Mouse (Mus musculus) lung, embryonic 15.5 days (tissue): ENCODE data around the gene Sectm1a. TPM values are rescaled to one million over a fixed set of nuclear protein-coding genes. Genes with fewer than 3 reads are reported as not detected.
A peak's percentile ranks its signal among the peaks of the same experiment; 100 is the strongest.
"Not testable (repeated sequence)": the region's sequence is repeated elsewhere in the genome, so short reads cannot be mapped to it uniquely, and the experiment has no call there.

ENCODE experiments used
- ATAC-seq: fragments of 200-750 bp; cut with Nextera tagmentation; 2 replicates; pipeline ENCODE4 v1.8.0; 2017; ENCODE audit warnings: moderate number of reproducible peaks, borderline replicate concordance; ENCODE audit not compliant: low FRiP score, low TSS enrichment; ENCODE audit errors: extremely low read depth
- H3K27ac ChIP-seq: fragments of 300-500 bp; sonication (generic); 2 replicates; pipeline ENCODE4 v1.5.1; 2015; ENCODE audit warnings: moderate library complexity, mild to moderate bottlenecking, inconsistent platforms
- H3K27me3 ChIP-seq: fragments of 300-500 bp; sonication (generic); 2 replicates; pipeline ENCODE4 v1.6.1; 2015; ENCODE audit warnings: inconsistent platforms
- H3K36me3 ChIP-seq: fragments of 300-500 bp; sonication (generic); 2 replicates; pipeline ENCODE4 v1.6.1; 2015; ENCODE audit warnings: inconsistent platforms
- H3K4me1 ChIP-seq: fragments of 300-500 bp; sonication (generic); 2 replicates; pipeline ENCODE4 v1.6.1; 2015; ENCODE audit warnings: inconsistent platforms
- H3K4me2 ChIP-seq: fragments of 300-500 bp; sonication (generic); 2 replicates; pipeline ENCODE4 v1.6.1; 2015; ENCODE audit warnings: inconsistent platforms, mild to moderate bottlenecking, moderate library complexity
- H3K4me3 ChIP-seq: fragments of 300-500 bp; sonication (generic); 2 replicates; pipeline ENCODE4 v1.5.1; 2015; ENCODE audit warnings: mild to moderate bottlenecking, inconsistent platforms
- H3K9ac ChIP-seq: fragments of 300-500 bp; sonication (generic); 2 replicates; pipeline ENCODE4 v1.6.1; 2015; ENCODE audit warnings: inconsistent platforms
- H3K9me3 ChIP-seq: fragments of 300-500 bp; sonication (generic); 2 replicates; pipeline ENCODE4 v1.6.1; 2016; ENCODE audit warnings: inconsistent platforms
- WGBS: fragments of 180-500 bp; shearing (Covaris S2); methylation state at CpG from one replicate; pipeline ENCODE4 v1.1.7; 2015; 5-methylcytosine and 5-hydroxymethylcytosine counted together
- polyA plus RNA-seq: library from polyadenylated mRNA; unstranded; fragments of >200 nt; fragmentation: Nextera tagmentation; extraction: Ambion mirVana; gene quantifications from 2 replicates; pipeline ENCODE4 v1.2.1, GENCODE M21; 2015

The Sectm1a gene
- polyA plus RNA-seq, 1 experiment from 2014 or later: 0.26 TPM

DNA sequence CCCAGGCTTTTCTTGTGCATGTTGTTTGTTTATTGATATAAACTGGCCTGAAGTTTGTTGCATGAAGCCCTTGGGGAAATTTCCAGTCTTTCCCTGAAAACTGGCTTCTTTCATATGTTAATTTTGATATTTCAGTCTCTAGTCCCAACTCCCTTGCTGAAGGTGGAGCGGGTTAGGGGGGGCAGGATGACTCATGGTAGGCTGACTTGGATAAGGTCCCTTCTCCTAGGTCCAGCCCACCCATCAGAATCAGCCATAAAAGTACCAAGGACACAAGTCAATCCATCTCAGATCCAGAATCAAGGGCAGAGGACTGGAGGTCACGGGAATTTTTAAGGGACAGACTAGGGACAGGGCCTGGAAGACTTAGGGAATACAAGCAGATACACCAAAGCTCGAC, 30.0 kb upstream of the Sectm1a start:
- Histone ChIP-seq H3K36me3 (no peaks in the 10 kb centered on the region), H3K9ac (no peak overlapping the region), H3K4me1 (peaks cover 39% of the 10 kb centered on the region), H3K27me3 (no peaks in the 10 kb centered on the region), H3K4me3 (no peak overlapping the region), H3K27ac (no peak overlapping the region), H3K9me3 (no peaks in the 10 kb centered on the region), H3K4me2 (no peak overlapping the region)
- ATAC-seq: no peak
- WGBS: 83% methylated on average over 3 of the region's 3 CpGs

DNA sequence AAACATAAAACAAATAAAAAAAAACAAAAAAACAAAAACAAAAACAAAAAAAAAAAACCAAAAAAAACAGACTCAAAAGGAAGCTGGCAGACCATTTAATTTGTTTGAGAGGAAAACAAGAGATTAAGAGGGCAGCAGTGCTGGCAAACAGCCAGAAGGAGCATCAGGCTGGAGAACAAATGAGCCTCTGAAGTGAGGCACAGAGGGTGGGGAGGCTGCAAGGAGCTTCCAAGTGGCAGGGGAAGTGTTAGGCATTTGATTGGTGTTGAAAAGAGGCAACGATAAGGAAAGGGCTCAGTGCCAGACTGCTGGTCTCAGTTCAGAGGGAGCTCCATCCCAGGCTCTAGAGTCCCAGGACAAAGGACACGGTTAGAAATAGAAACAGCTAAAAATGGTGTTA, 29.0 kb upstream of the Sectm1a start:
- H3K27ac ChIP-seq: no peak overlapping the region
- H3K4me1 ChIP-seq: peaks cover 39% of the 10 kb centered on the region
- peak; percentile 63; the same call in 1 of the 2 replicates for ATAC-seq
- no peaks in the 10 kb centered on the region for H3K36me3 ChIP-seq
- no peaks in the 10 kb centered on the region for H3K27me3 ChIP-seq
- no peak overlapping the region for H3K4me3 ChIP-seq
- H3K9me3 ChIP-seq: no peaks in the 10 kb centered on the region
- H3K4me2 ChIP-seq: no peak overlapping the region
- no peak overlapping the region for H3K9ac ChIP-seq
- WGBS: 2% methylated on average over 2 of the region's 2 CpGs

DNA sequence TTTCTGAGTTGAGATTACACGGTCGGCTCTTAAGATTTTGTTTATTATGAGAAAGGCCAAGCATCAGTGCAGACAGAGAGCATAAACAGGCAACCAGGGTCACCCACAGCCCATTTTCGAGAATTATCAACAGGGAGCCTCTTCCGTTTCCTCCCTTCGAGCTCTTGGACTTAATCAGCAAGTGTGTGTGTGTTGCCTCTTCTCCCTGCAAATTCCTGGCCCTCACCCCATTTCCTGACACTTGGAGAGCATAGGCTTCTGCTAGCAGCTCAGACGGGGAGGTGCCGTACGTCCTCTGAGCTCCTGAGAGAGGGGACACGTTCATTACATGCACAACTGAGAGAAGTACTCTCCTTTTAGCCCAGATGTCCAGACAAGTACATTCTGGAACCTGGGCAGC, 27.0 kb upstream of the Sectm1a start:
- H3K36me3 ChIP-seq: no peaks in the 10 kb centered on the region
- peak overlapping the region; percentile 36 for H3K27ac ChIP-seq
- ATAC-seq: peak; percentile 47; the same call in 1 of the 2 replicates
- H3K4me2 ChIP-seq: no peak overlapping the region
- H3K4me1 ChIP-seq: peaks cover 39% of the 10 kb centered on the region
- no peak overlapping the region for H3K9ac ChIP-seq
- 18% methylated on average over 9 of the region's 9 CpGs for WGBS
- H3K9me3 ChIP-seq: no peaks in the 10 kb centered on the region
- no peak overlapping the region for H3K4me3 ChIP-seq
- H3K27me3 ChIP-seq: no peaks in the 10 kb centered on the region

DNA sequence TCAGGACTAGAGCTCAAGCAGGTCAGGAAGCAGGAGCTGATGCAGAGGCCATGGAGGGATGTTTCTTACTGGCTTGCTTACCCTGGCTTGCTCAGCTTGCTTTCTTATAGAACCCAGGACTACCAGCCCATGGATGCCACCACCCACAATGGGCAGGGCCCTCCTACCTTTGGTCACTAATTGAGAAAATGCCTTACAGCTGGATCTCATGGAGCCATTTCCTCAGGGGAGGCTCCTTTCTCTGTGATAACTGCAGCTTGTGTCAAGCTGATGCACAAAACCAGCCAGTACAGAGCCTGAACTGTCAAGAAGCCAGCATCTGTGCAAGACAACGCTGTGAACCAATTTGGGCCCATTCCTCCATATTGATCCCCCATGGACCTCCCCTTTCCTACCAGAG, 26.2 kb upstream of the Sectm1a start:
- H3K27me3 ChIP-seq, H3K9me3 ChIP-seq, ATAC-seq, H3K4me3 ChIP-seq, H3K27ac ChIP-seq, H3K4me2 ChIP-seq, H3K9ac ChIP-seq, H3K36me3 ChIP-seq: not testable (repeated sequence)
- WGBS: 79% methylated on average over 1 of the region's 1 CpGs
- H3K4me1 ChIP-seq: peaks cover 38% of the 10 kb centered on the region

DNA sequence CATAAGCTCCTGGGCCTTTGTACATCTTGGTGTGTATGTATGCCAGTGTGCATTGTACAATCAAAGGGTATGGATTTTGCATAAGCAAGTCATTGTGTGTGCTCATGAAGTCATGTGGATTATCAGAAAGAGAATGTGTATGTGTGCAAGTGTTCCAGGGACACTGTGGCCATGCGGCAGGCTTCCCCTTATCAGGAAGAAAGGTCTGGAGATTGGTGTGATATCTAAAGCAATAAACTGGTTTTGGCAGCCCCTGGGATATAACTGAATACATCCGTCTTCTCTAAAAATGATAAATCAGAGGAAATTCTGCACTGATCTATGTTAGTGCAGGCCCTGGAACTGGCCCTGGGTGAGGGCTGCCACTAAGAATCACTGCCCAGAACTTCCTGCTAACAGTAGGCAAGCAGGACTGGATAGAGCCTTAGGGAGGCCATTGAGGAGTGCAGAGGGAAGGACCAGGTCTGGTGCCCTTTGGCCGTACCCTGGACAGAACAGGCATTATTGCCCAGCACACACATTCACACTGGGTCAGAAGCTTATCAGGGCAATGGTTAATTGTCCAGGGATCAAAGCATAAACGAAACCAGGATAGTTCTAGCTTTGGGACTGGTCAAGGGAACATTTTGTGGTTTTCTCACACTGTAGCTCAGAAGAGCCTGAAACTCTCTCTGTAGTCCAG, 20.2 kb upstream of the Sectm1a start:
- Histone ChIP-seq H3K27ac (no peak overlapping the region), H3K9me3 (no peaks in the 10 kb centered on the region), H3K4me2 (no peak overlapping the region), H3K4me3 (no peak overlapping the region), H3K36me3 (no peaks in the 10 kb centered on the region), H3K27me3 (no peaks in the 10 kb centered on the region), H3K4me1 (0 out of 2 replicates have a peak, but pooled peaks cover 4% of the 10 kb centered on the region), H3K9ac (no peak overlapping the region)
- ATAC-seq: no peak
- 71% methylated on average over 4 of the region's 4 CpGs for WGBS

DNA sequence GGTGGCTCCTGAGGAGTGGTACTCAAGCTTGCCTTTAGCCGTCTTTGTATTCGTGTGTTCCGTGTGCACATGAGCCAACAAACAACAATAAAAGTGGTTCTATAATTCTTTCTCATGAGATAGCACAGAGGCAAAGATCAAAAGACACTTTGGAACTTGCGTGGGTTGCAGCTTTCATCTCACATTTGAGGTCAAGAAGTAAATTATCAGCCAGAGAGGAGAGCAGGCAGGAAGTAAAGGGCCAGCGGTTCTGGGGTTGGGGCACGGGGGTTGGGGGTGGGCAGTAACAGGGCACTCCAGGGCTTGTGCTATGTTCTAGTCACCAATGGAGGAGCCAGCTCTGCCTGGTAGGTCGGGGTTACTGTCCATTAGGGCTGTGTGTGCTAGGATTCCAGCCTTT, 19.7 kb upstream of the Sectm1a start:
- H3K4me2 ChIP-seq: no peak overlapping the region
- 32% methylated on average over 7 of the region's 7 CpGs for WGBS
- no peaks in the 10 kb centered on the region for H3K27me3 ChIP-seq
- ATAC-seq: no peak
- 0 out of 2 replicates have a peak, but pooled peaks cover 4% of the 10 kb centered on the region for H3K4me1 ChIP-seq
- H3K27ac ChIP-seq: no peak overlapping the region
- no peaks in the 10 kb centered on the region for H3K36me3 ChIP-seq
- no peaks in the 10 kb centered on the region for H3K9me3 ChIP-seq
- H3K9ac ChIP-seq: no peak overlapping the region
- H3K4me3 ChIP-seq: no peak overlapping the region

DNA sequence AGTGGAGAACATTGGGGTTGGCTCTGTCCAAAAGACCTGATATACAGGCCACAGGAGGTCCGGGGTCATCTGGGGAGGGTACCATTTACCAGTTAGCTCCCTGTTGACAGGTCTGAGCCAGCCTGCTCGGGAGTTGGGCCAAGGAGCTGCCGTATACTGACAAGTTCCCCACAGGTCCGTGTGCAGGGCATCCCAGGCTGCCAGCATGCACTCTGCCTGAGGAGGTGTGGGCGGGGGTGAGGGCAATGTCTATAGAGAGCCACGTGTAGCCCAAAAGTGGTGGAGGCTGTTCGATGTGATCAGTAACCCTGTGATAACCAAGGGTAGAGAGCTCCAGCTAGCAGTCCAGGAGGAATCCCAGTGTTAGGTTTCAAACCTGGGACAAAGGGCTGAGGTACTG, 18.7 kb upstream of the Sectm1a start:
- Histone ChIP-seq H3K36me3 (no peaks in the 10 kb centered on the region), H3K9me3 (no peaks in the 10 kb centered on the region), H3K27me3 (no peaks in the 10 kb centered on the region), H3K9ac (no peak overlapping the region), H3K4me3 (no peak overlapping the region), H3K4me1 (0 out of 2 replicates have a peak, but pooled peaks cover 7% of the 10 kb centered on the region), H3K27ac (no peak overlapping the region), H3K4me2 (no peak overlapping the region)
- ATAC-seq: no peak
- 58% methylated on average over 7 of the region's 7 CpGs for WGBS

DNA sequence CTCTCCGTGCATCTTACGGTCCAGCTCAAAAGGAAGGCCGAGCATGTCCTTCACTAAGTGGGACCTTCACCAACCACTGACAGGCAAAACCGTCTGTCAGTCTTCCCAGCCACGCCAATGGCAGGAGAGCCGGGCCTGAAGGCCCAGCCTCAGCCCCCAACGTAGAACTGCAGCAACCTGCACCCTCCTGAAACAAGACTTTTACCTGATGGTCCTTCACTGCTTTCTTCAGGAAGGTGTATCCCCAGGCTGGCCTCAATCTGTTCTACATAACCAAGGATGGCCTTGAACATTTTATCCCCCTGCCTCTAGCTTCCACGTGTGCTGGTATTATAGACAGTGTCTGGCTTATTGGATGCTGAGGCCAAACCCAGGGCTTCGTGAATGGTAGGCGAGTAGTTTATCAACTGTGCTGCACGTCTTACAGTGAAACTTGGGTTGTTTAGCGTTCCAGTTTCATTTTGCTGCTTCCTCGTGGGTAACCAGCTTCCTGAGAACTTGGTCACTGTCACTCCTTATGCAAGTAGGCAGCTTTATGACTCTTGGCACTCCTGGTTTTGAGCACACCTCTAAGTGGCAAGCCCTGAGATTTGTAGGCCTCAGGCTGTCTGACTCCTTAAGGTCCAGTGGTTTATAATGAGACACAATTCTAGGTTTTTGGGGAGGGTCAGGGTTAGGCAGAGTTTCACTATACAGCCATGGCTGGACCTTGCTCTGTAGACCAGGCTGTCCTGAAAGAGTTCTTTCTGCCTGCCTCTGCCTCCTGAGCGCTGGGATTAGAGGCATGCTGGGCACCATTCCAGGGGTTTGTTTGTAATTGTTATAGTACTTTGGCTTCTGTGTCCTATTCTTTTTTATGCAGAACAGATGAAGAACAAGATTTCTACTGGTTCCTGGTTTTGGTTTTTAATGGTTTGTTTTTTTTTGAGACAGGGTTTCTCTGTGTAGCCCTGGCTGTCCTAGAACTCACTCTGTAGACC, 11.9 kb upstream of the Sectm1a start:
- Histone ChIP-seq H3K9me3 (no peaks in the 10 kb centered on the region), H3K4me3 (no peak overlapping the region), H3K4me1 (0 out of 2 replicates have a peak, but pooled peaks cover 11% of the 10 kb centered on the region), H3K27ac (no peak overlapping the region), H3K4me2 (no peak overlapping the region), H3K36me3 (no peaks in the 10 kb centered on the region), H3K27me3 (no peaks in the 10 kb centered on the region), H3K9ac (no peak overlapping the region)
- ATAC-seq: no peak
- 83% methylated on average over 14 of the region's 14 CpGs for WGBS

DNA sequence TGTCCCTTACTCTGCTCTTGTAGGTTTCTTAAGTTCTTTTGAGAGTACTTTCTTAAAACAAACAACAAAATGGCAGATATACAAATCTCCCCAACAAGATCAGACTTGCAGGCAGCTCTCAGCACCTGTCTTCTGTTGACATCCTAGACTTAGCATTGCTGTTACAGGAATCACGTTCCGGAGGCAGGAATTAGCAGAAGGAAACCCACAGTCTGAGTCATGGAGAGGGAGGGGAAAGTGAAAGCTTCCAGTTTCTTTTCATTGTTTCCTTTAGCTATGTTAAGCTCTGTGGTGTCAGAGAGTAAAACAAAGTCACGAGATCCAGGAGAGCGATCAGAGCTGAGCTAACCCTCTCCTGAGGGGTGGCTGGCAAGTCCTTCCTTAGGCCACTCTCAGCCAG, 9.9 kb upstream of the Sectm1a start:
- ATAC-seq: no peak
- Histone ChIP-seq H3K36me3 (no peaks in the 10 kb centered on the region), H3K9ac (no peak overlapping the region), H3K4me2 (no peak overlapping the region), H3K27me3 (no peaks in the 10 kb centered on the region), H3K4me3 (no peak overlapping the region), H3K27ac (no peak overlapping the region), H3K4me1 (peaks cover 11% of the 10 kb centered on the region; the same call in 1 of the 2 replicates), H3K9me3 (no peaks in the 10 kb centered on the region)
- 47% methylated on average over 4 of the region's 4 CpGs for WGBS

DNA sequence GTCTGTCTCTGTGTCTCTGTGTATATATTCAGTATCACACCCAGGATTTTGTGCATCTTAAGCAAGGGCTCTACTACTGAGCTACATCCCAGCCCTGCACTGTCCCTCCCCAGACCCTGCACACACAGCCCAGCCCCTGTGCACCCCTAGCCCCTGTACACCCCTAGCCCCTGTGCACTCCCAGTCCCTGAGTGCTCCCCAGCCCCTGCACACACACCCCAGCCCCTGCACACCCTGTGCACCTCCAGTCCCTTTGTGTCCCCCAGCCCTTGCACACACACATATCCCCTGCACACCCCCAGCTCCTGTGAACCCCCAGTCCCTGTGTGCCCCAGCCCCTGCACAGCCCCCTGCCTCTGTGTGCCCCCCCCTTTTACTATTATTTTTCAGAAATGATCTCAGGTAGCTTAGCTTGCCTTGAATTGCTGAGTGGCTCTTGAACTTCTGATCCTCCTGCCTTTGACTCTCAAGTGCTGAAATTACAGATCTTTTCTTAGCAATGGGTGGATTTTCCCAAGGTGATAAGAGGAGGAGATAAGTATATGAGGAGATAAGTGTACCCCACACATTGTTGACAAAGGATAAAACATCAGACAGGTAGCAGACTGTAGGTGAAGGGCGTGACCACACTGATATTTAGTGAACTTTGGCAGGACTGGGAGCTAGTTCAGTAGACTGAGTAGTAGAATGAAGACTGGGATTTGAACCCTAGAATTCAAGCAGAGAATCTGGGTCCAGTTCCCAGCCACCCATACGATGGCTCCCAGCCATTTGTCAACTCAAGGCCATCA, 8.9 kb upstream of the Sectm1a start:
- peaks cover 10% of the 10 kb centered on the region; the same call in 1 of the 2 replicates for H3K4me1 ChIP-seq
- no peak overlapping the region for H3K4me2 ChIP-seq
- WGBS: 49% methylated on average over 2 of the region's 2 CpGs
- no peak overlapping the region for H3K9ac ChIP-seq
- H3K4me3 ChIP-seq: no peak overlapping the region
- no peaks in the 10 kb centered on the region for H3K9me3 ChIP-seq
- no peaks in the 10 kb centered on the region for H3K36me3 ChIP-seq
- no peaks in the 10 kb centered on the region for H3K27me3 ChIP-seq
- 0 out of 2 replicates have a peak, but pooled peaks have one; percentile 19 for ATAC-seq
- H3K27ac ChIP-seq: no peak overlapping the region

DNA sequence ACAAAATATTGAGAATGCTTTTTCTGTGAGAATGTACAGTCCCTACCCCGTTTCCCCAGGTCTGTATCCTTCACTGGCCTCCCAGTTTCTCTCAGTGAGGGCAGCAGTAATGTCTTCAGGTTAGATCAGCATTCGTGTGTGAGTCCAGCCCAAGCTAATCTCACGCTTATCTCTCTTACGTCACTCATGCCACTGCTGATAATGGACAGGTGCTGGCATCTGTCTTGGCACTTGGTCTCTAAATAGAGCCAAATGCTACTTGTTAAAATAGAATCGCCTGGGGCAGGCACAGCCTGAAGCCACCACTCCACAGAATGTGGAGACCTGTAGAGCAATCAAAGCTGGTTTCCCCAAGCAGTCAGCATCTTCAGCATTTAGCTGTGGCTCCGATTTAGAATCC, 8.0 kb upstream of the Sectm1a start:
- H3K27me3 ChIP-seq: no peaks in the 10 kb centered on the region
- H3K4me3 ChIP-seq: no peak overlapping the region
- no peak overlapping the region for H3K4me2 ChIP-seq
- peaks cover 6% of the 10 kb centered on the region; the same call in 1 of the 2 replicates for H3K4me1 ChIP-seq
- no peak overlapping the region for H3K9ac ChIP-seq
- 39% methylated on average over 6 of the region's 6 CpGs for WGBS
- no peaks in the 10 kb centered on the region for H3K36me3 ChIP-seq
- no peak overlapping the region for H3K27ac ChIP-seq
- peak; percentile 19; the same call in 1 of the 2 replicates for ATAC-seq
- no peaks in the 10 kb centered on the region for H3K9me3 ChIP-seq
